Mouse (Mus musculus): ENCODE results near the gene Gclm.
"Not testable (repeated sequence)": the region's sequence is repeated elsewhere in the genome, so short reads cannot be mapped to it uniquely, and the experiment has no call there.

The Gclm gene

GRCm38 (mm10) chr3:122245215-122245877 is at the start of gene Gclm:
Gclm (plus strand) TSS chr3:122245557.
- DNase-seq (ENCODE audit: low read depth, low spot score) = peak; percentile 88

DNA sequence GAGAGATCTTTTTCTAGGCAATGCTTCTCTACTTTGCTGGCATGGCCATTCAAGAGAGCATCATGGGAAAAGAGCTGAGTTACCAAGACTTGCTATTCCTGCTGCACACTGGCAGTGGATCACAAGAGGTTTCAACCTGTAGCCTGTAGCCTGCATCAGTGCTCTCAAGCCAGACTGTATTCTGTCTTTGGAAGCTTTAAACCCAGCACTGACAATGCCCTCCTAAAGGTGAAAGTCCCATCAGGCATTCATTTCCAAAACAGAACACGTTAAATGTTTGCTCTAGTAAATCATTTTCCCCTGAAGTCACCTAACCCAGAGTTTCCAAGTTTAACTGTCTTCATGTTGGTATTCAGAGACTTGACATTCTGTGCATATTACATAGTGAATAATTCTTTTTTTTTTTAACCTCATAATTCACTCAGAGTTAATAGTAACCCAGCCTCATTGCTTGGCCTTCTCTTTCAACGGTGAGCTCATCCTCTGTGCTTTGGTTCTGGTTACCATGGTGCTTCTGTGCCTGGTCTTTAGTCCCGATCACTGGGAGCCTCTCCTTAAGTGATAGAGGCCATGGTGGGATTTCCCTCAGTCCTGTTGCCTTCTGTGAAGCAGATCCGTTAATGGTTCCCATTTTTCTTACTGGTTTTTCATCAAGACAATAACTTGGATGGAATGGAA is 48.6 kb upstream of the Gclm start:
- DNase-seq (ENCODE audit: low read depth, low spot score) = no peak

GRCm38 (mm10) chr3:122198532-122198931 is 46.8 kb upstream of the Gclm start:
- DNase-seq (ENCODE audit: low read depth, low spot score) = no peak

DNA sequence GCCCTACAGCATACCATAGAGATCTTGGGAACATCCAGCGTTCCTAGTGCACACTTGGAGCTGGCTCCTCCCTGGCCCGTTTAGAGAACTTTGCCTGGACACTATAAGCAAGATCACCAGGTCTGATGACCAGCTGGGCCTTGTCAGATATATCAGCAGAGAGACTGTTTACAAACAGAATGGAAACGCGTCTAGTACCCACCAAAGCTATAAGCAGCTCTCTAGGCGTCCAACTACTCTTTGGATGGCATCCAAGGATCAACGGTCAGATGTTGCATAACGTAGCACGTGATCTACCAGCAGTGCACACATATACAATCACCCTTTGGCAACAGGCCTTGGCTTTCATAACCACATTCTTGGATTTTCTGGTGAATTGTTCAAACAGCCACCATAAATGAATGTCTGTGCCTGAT is 46.4 kb upstream of the Gclm start:
- no peak for DNase-seq (ENCODE audit: low read depth, low spot score)

GRCm38 (mm10) chr3:122199600-122199999 is 45.8 kb upstream of the Gclm start:
- DNase-seq (ENCODE audit: low read depth, low spot score) = no peak

GRCm38 (mm10) chr3:122200017-122200416 is 45.3 kb upstream of the Gclm start:
- DNase-seq (ENCODE audit: low read depth, low spot score) = no peak

GRCm38 (mm10) chr3:122200447-122200846 is 44.9 kb upstream of the Gclm start:
- DNase-seq (ENCODE audit: low read depth, low spot score) = no peak

DNA sequence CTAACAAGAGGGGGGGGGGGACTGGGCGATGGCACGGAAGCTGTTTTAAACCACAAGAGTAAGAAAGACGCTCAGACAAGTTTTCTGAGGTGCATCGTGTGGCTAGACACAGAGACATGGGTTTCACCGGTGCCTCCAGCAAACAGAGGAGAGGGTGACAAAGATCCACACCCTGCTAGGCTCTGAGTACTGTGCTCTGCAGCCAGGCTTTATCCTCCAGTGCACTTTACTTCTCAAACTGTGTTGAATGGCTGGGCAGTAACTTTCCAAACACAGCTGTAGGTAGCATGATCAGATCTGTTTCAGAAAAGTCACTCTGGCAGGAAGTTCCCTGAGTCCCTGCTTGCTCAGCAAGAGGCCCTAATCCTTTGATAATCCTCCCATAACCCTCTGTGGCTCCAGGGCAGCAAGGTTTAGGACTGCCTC is 43.0 kb upstream of the Gclm start:
- DNase-seq (ENCODE audit: low read depth, low spot score) = no peak

GRCm38 (mm10) chr3:122203675-122204329 is 41.6 kb upstream of the Gclm start:
- no peak for DNase-seq (ENCODE audit: low read depth, low spot score)

- DNase-seq (ENCODE audit: low read depth, low spot score) = no peak
Measured at GRCm38 (mm10) chr3:122205753-122206152, 39.6 kb upstream of the Gclm start.

GRCm38 (mm10) chr3:122206279-122207070 is 38.9 kb upstream of the Gclm start:
- no peak for DNase-seq (ENCODE audit: low read depth, low spot score)

DNA sequence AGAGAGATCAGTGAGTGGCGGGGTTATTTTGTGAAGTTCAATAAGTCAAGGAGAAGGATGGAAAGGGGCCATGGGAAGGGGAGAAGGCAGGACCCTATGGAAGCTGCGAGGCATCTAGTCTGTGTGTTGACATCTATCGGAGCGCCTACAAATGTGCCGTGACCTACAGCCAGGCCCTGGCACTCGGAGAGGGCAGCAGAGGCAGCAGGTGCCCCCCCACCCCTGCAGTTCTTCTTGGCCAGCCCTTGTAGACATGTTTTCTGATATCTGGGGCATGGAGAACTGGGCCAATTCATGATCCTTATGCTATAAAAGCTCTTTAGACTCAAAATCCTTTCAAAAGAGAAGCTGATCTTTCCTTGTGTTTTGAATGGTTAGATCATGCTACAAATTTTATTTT is 37.6 kb upstream of the Gclm start:
- no peak for DNase-seq (ENCODE audit: low read depth, low spot score)

GRCm38 (mm10) chr3:122208296-122209225 is 36.8 kb upstream of the Gclm start:
- no peak for DNase-seq (ENCODE audit: low read depth, low spot score)

GRCm38 (mm10) chr3:122209511-122209910 is 35.8 kb upstream of the Gclm start:
- DNase-seq (ENCODE audit: low read depth, low spot score) = no peak

DNA sequence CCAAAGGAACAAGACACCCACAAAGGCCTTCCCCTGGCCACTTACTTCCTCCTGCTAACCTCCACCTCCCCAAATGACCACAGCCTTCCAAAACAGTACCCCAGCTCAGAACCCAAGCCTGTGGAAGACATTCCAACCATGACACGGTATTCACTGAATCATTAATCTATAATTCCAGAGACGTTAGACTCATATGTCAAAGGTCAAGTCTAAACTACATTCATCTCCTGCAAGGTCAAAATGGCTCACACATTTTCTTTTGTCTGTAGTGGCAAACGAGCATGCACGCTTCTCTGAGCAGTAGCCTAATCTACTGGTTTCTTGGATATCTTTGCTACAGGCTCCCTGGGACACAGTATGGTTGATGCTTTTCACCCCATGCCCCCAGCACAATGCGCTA is 34.9 kb upstream of the Gclm start:
- no peak for DNase-seq (ENCODE audit: low read depth, low spot score)

GRCm38 (mm10) chr3:122210846-122211245 is 34.5 kb upstream of the Gclm start:
- DNase-seq (ENCODE audit: low read depth, low spot score) = no peak

DNA sequence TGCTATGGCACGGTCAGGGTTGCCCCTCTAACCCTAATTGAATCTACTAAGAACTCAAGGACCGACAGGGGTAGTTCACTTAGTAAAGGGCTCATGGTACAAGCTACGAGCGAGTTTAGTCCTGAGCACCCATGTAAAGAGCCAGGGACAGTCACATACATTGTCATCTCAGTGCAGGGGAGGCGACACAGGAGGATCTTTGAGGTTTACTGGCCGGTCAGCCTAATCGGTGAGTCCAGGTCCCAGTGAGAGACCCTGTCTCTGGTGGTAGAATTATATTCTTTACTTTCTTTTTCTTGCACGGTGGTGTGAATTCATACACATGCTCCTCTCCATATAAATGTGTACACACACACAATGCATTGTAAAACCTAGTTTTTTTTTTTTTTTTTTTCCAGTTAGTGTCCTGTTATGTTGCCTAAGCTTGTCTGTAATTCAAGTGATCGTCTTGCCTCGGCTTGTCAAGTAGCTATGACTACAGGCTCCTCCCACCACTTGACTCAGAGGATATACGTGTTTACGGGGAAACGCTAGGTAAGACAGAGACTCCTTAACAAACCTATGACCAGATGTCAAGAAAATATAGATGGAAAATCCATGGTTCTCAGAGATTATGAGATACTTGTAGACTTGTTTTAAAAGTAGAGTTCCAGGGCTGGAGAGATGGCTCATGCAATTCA is 33.8 kb upstream of the Gclm start:
- DNase-seq (ENCODE audit: low read depth, low spot score) = no peak

- DNase-seq (ENCODE audit: low read depth, low spot score) = no peak
Measured at GRCm38 (mm10) chr3:122221240-122222036, 23.9 kb upstream of the Gclm start.

DNA sequence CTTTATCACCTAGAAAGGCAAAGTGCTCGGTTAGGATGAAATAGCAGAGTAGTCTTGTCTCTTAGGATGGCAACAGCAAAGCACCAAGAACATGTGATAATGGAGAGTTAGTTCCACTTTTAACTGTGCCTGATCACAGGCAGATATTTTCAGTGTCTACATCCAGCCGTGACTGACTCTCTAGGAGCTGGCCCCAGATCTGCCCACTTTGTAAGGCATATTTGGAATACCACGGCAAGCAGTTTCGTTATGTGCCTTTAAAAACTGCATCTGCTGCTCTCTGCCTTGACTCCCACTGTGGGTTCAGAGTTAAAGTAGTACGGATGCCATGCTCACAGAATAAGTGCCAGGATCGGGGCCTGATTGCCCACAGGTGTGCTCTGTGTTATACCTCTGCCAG is 18.4 kb upstream of the Gclm start:
- not testable (repeated sequence) for DNase-seq (ENCODE audit: low read depth, low spot score)

- DNase-seq (ENCODE audit: low read depth, low spot score) = no peak
Measured at GRCm38 (mm10) chr3:122235772-122236171, 9.6 kb upstream of the Gclm start.
